Mouse (Mus musculus): ENCODE measurements around the gene Myl3. TPM values are rescaled to one million over a fixed set of nuclear protein-coding genes. Genes with fewer than 3 reads are reported as not detected.

The Myl3 gene
- polyA plus RNA-seq, 1 experiment from 2014 or later: 4,391 TPM

DNA sequence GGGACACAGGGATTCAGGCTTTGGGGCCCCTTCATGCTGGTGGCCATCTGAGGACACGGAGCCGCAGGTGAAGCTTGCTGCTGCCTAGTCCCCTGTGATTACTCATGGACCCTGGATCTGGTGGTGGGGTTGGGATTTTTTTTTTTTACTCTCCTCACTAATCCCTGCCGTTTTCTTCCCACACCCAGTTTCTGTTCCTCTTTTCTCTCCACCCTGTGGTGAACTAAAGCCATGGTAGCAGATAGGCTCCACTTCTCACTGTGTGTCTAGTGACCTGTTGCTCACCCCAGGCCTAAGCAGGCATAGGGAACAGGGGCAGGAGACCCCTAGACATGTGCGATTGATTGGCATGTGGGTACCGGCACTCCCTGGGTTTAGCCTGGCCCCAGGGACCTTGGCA lies 34.9 kb upstream of the Myl3 start:
- Histone ChIP-seq H3K36me3 (ENCODE audit: control insufficient read depth, insufficient read depth) (peaks cover 7% of the 10 kb centered on the region), H3K27me3 (ENCODE audit: control insufficient read depth, insufficient read depth, low read length) (no peaks in the 10 kb centered on the region), H3K4me3 (ENCODE audit: low read length) (no peak overlapping the region), H3K4me1 (ENCODE audit: control insufficient read depth, insufficient read depth, low read length) (peaks cover 23% of the 10 kb centered on the region), H3K27ac (ENCODE audit: low read length) (no peak overlapping the region), H3K9me3 (replicated peaks; ENCODE audit: control insufficient read depth, low read length) (no peaks in the 10 kb centered on the region), H3K9ac (ENCODE audit: low read length) (no peak overlapping the region), H3K4me2 (ENCODE audit: low read depth, low read length) (no peak overlapping the region)
- WGBS: 77% methylated on average over 5 of the region's 5 CpGs
- ATAC-seq (replicated peaks; ENCODE audit: extremely low read depth, insufficient read depth, low FRiP score): no peak

DNA sequence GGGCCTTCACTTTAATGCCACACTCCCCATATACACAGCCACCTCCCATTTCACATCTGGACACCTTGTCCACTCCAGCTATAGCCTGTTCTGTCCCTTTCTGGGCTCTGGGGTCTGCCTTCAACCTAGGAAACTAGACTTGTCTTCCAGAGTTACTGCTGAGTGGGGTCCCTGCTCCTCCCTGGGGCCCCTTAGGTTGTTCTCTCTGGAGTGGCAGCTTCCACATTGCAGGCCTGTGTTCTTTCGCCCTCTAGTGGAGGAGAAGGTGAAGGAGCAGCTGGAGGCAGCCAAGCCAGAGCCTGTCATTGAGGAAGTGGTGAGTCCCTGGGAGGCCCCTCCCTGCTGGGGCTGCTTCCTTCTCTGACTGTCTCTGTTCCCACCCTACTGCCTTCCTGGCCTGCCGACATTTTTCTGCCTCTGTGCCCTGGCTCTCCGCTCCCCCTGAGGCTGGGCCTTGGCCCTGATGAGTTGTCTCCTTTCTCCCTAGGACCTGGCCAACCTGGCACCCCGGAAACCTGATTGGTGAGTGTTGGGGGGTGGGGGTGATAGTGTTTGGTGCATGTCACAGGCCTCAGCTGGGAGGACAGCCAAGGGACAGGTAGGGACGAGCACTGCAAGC lies 31.9 kb upstream of the Myl3 start:
- WGBS: 34% methylated on average over 5 of the region's 5 CpGs
- peak overlapping the region; percentile 53 for H3K4me2 ChIP-seq (ENCODE audit: low read depth, low read length)
- H3K27me3 ChIP-seq (ENCODE audit: control insufficient read depth, insufficient read depth, low read length): no peaks in the 10 kb centered on the region
- H3K36me3 ChIP-seq (ENCODE audit: control insufficient read depth, insufficient read depth): peaks cover 17% of the 10 kb centered on the region
- H3K27ac ChIP-seq (ENCODE audit: low read length): peak overlapping the region; percentile 14; the same call in 1 of the 2 replicates
- ATAC-seq (replicated peaks; ENCODE audit: extremely low read depth, insufficient read depth, low FRiP score): peak; percentile 87
- peaks cover 10% of the 10 kb centered on the region for H3K4me1 ChIP-seq (ENCODE audit: control insufficient read depth, insufficient read depth, low read length)
- peak overlapping the region; percentile 63 for H3K9ac ChIP-seq (ENCODE audit: low read length)
- H3K4me3 ChIP-seq (ENCODE audit: low read length): peak overlapping the region; percentile 39
- H3K9me3 ChIP-seq (replicated peaks; ENCODE audit: control insufficient read depth, low read length): no peaks in the 10 kb centered on the region

DNA sequence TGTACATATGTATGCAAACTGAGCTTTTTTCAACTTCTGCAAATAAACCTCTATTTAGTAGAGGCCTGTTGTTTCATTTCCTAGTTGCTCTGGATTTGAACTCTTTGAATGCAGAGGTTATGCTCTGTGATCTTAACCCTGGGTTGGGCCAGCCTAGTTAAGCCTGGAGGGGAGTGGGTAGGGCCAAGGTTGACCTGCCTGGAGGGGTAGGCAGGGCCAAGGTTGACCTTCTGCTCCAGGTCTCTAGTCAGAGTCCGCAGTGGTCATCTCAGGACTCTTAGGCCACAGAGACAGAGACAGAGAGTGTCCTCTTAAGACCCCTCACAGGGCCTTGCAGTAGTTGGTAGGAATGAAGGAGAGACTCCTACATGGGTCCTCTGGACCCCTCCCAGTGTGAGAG lies 30.1 kb upstream of the Myl3 start:
- no peak for ATAC-seq (replicated peaks; ENCODE audit: extremely low read depth, insufficient read depth, low FRiP score)
- peaks cover 21% of the 10 kb centered on the region for H3K36me3 ChIP-seq (ENCODE audit: control insufficient read depth, insufficient read depth)
- no peak overlapping the region for H3K27ac ChIP-seq (ENCODE audit: low read length)
- no peak overlapping the region for H3K4me3 ChIP-seq (ENCODE audit: low read length)
- H3K9ac ChIP-seq (ENCODE audit: low read length): no peak overlapping the region
- no peak overlapping the region for H3K4me2 ChIP-seq (ENCODE audit: low read depth, low read length)
- H3K4me1 ChIP-seq (ENCODE audit: control insufficient read depth, insufficient read depth, low read length): peaks cover 10% of the 10 kb centered on the region
- H3K9me3 ChIP-seq (replicated peaks; ENCODE audit: control insufficient read depth, low read length): no peaks in the 10 kb centered on the region
- WGBS: 95% methylated on average over 1 of the region's 1 CpGs
- no peaks in the 10 kb centered on the region for H3K27me3 ChIP-seq (ENCODE audit: control insufficient read depth, insufficient read depth, low read length)

DNA sequence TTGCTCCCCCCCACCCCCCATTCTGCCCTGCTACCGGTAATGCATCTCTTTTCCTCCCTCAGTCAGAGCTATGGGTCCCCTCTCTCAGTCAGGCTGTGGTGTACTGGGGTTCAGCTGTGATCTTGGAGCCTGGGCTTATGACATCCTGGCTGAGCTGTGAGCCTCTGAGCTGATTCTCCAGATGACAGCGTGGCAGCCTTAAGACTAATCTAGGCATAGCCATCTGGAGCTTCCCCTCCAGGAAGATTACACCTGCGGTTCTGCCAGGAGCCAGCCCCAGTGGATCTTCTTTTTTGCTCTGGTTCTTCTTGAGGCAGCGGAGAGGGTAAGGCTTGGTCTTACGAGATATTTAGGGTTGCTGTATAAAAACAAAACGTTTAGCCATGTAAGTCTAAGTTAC lies 29.7 kb upstream of the Myl3 start:
- 89% methylated on average over 6 of the region's 6 CpGs for WGBS

DNA sequence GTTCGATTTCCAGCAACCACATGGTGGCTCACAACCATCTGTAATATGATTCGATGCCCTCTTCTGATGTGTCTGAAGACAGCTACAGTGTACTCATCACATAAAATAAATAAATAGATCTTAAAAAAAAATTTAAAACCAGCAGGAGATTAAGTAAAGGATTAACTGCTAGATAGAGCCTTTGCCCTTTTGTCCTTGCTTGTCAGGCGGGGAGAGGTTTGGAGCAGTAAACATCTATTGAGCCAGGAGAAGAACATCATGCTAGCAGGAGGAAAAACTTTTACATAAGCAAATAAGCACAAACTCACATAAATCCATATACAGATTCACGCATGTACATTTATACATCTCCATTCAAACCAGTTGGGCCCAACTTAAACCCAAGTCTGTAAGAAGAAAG lies 29.1 kb upstream of the Myl3 start:
- 88% methylated on average over 4 of the region's 4 CpGs for WGBS
- H3K4me2 ChIP-seq (ENCODE audit: low read depth, low read length): no peak overlapping the region
- H3K27ac ChIP-seq (ENCODE audit: low read length): no peak overlapping the region
- ATAC-seq (replicated peaks; ENCODE audit: extremely low read depth, insufficient read depth, low FRiP score): no peak
- H3K36me3 ChIP-seq (ENCODE audit: control insufficient read depth, insufficient read depth): peaks cover 21% of the 10 kb centered on the region
- H3K9ac ChIP-seq (ENCODE audit: low read length): no peak overlapping the region
- H3K9me3 ChIP-seq (replicated peaks; ENCODE audit: control insufficient read depth, low read length): no peaks in the 10 kb centered on the region
- H3K4me1 ChIP-seq (ENCODE audit: control insufficient read depth, insufficient read depth, low read length): peaks cover 10% of the 10 kb centered on the region
- H3K4me3 ChIP-seq (ENCODE audit: low read length): no peak overlapping the region
- no peaks in the 10 kb centered on the region for H3K27me3 ChIP-seq (ENCODE audit: control insufficient read depth, insufficient read depth, low read length)

More for the DNA sequence above, 29.7 kb upstream of the Myl3 start:
- Histone ChIP-seq H3K27me3 (ENCODE audit: control insufficient read depth, insufficient read depth, low read length) (no peaks in the 10 kb centered on the region), H3K4me1 (ENCODE audit: control insufficient read depth, insufficient read depth, low read length) (peaks cover 10% of the 10 kb centered on the region), H3K36me3 (ENCODE audit: control insufficient read depth, insufficient read depth) (peaks cover 21% of the 10 kb centered on the region), H3K9ac (ENCODE audit: low read length) (no peak overlapping the region), H3K9me3 (replicated peaks; ENCODE audit: control insufficient read depth, low read length) (no peaks in the 10 kb centered on the region), H3K27ac (ENCODE audit: low read length) (no peak overlapping the region), H3K4me3 (ENCODE audit: low read length) (no peak overlapping the region), H3K4me2 (ENCODE audit: low read depth, low read length) (no peak overlapping the region)
- no peak for ATAC-seq (replicated peaks; ENCODE audit: extremely low read depth, insufficient read depth, low FRiP score)

DNA sequence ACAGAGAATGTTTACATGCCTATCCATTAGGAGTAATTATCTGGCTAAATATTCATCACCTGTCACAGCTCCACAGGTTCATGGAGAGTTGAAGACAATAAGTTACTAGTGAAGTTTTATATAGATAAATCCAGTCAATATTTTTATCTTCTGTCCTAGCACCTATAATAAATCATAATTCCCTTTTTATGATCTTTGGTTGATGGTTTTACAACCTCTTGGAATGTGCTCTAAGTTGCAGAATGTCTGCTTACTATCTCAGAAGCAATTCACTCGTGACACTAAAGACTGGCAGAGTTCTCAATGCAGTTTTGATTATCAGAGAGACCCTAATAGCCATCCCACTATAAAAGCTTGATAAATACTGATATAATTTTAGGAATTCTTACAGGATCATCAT lies 28.3 kb upstream of the Myl3 start:
- no peak overlapping the region for H3K4me2 ChIP-seq (ENCODE audit: low read depth, low read length)
- H3K9me3 ChIP-seq (replicated peaks; ENCODE audit: control insufficient read depth, low read length): no peaks in the 10 kb centered on the region
- WGBS: 78% methylated on average over 1 of the region's 1 CpGs
- H3K36me3 ChIP-seq (ENCODE audit: control insufficient read depth, insufficient read depth): peaks cover 21% of the 10 kb centered on the region
- H3K27ac ChIP-seq (ENCODE audit: low read length): no peak overlapping the region
- peaks cover 10% of the 10 kb centered on the region for H3K4me1 ChIP-seq (ENCODE audit: control insufficient read depth, insufficient read depth, low read length)
- no peaks in the 10 kb centered on the region for H3K27me3 ChIP-seq (ENCODE audit: control insufficient read depth, insufficient read depth, low read length)
- H3K4me3 ChIP-seq (ENCODE audit: low read length): no peak overlapping the region
- no peak overlapping the region for H3K9ac ChIP-seq (ENCODE audit: low read length)
- no peak for ATAC-seq (replicated peaks; ENCODE audit: extremely low read depth, insufficient read depth, low FRiP score)

DNA sequence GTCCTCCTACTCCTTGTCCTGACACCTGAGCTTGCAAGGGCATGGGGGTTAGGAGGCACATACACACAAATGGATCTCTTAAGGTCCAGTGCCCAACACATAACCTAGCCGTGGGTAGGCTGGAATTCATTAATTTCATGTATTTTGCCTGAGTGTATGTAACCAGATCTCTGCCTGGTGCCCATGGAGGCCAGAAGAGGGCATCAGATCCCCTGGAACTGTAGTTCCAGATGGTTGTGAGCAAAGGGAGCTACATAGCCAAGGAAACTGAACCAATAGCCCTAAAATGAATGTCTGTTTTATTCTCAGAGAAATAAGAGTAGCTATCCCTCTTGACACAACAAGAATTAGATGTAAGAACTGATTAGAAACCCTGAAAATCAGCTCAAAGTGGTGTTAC lies 26.2 kb upstream of the Myl3 start:
- Histone ChIP-seq H3K36me3 (ENCODE audit: control insufficient read depth, insufficient read depth) (peaks cover 19% of the 10 kb centered on the region), H3K27me3 (ENCODE audit: control insufficient read depth, insufficient read depth, low read length) (no peaks in the 10 kb centered on the region), H3K27ac (ENCODE audit: low read length) (no peak overlapping the region), H3K4me2 (ENCODE audit: low read depth, low read length) (no peak overlapping the region), H3K4me3 (ENCODE audit: low read length) (no peak overlapping the region), H3K9me3 (replicated peaks; ENCODE audit: control insufficient read depth, low read length) (no peaks in the 10 kb centered on the region), H3K4me1 (ENCODE audit: control insufficient read depth, insufficient read depth, low read length) (no peaks in the 10 kb centered on the region), H3K9ac (ENCODE audit: low read length) (no peak overlapping the region)
- WGBS: 76% methylated on average over 1 of the region's 1 CpGs
- no peak for ATAC-seq (replicated peaks; ENCODE audit: extremely low read depth, insufficient read depth, low FRiP score)

DNA sequence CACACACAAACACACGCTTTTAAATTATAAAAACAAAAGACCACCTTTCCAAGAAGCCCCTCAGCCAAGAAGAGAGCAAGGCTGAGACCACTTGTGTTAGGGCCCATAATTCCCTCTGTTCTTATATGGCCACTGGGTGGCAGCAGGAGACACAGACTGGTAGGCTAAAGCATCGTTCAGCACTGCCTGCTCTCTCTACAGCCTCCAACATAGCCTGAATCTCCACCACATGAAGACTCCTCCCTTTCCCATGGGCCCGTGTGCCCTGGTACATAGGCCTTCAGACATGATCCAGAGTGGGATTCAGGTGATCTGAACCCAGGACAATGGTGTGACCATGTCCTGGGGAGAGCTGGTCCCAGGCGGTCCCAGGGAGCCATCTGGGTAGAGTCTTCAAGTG lies 24.9 kb upstream of the Myl3 start:
- ATAC-seq (replicated peaks; ENCODE audit: extremely low read depth, insufficient read depth, low FRiP score): peak; percentile 49

DNA sequence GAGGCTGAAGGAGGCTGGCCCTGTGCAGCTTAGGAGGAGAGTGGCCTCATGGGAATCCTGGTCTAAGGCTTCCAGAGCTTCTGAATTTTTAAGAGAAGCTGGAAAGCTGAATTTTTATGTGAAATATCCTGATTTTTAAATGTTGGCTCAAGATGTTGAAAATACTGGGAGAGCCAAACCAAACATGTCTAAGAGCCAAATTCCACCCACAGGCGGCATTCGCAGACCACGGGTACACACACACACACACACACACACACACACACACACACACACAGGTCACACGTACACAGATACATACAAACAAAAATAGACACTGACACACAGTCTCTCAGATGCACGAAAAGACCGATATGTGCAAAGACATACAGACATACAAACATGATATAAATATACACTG lies 23.6 kb upstream of the Myl3 start:
- H3K27ac ChIP-seq (ENCODE audit: low read length): no peak overlapping the region
- no peak overlapping the region for H3K9ac ChIP-seq (ENCODE audit: low read length)
- no peaks in the 10 kb centered on the region for H3K9me3 ChIP-seq (replicated peaks; ENCODE audit: control insufficient read depth, low read length)
- no peak overlapping the region for H3K4me2 ChIP-seq (ENCODE audit: low read depth, low read length)
- no peaks in the 10 kb centered on the region for H3K4me1 ChIP-seq (ENCODE audit: control insufficient read depth, insufficient read depth, low read length)
- WGBS: 72% methylated on average over 6 of the region's 6 CpGs
- no peak for ATAC-seq (replicated peaks; ENCODE audit: extremely low read depth, insufficient read depth, low FRiP score)
- peaks cover 8% of the 10 kb centered on the region for H3K36me3 ChIP-seq (ENCODE audit: control insufficient read depth, insufficient read depth)
- H3K27me3 ChIP-seq (ENCODE audit: control insufficient read depth, insufficient read depth, low read length): no peaks in the 10 kb centered on the region
- H3K4me3 ChIP-seq (ENCODE audit: low read length): no peak overlapping the region

More for the DNA sequence above, 24.9 kb upstream of the Myl3 start:
- H3K27ac ChIP-seq (ENCODE audit: low read length): no peak overlapping the region
- H3K36me3 ChIP-seq (ENCODE audit: control insufficient read depth, insufficient read depth): peaks cover 14% of the 10 kb centered on the region
- no peaks in the 10 kb centered on the region for H3K4me1 ChIP-seq (ENCODE audit: control insufficient read depth, insufficient read depth, low read length)
- 31% methylated on average over 4 of the region's 4 CpGs for WGBS
- no peaks in the 10 kb centered on the region for H3K9me3 ChIP-seq (replicated peaks; ENCODE audit: control insufficient read depth, low read length)
- H3K4me2 ChIP-seq (ENCODE audit: low read depth, low read length): no peak overlapping the region
- no peaks in the 10 kb centered on the region for H3K27me3 ChIP-seq (ENCODE audit: control insufficient read depth, insufficient read depth, low read length)
- no peak overlapping the region for H3K4me3 ChIP-seq (ENCODE audit: low read length)
- H3K9ac ChIP-seq (ENCODE audit: low read length): no peak overlapping the region

Measured in heart, embryonic 16.5 days (tissue).